Mouse (Mus musculus) left cerebral cortex, postnatal 14 days (tissue): ENCODE measurements around the gene Mfng. TPM values are rescaled to one million over a fixed set of nuclear protein-coding genes. Genes with fewer than 3 reads are reported as not detected.

ENCODE experiments used
- DNase-seq, 2 experiments: peaks; one replicate each; pipeline ENCODE4 v3.0.0; 2021 to 2022; ENCODE audit warnings: low spot score in 2 of 2, mixed read lengths in 1 of 2
- intact Hi-C: fragments of 180-260 bp; cut with DNase I; formaldehyde crosslinking; loops from one replicate; pipeline ENCODE4 v1.15.1; 2025
- total RNA-seq, 2 experiments: library from RNA; stranded (reverse); gene quantifications; 2 replicates each; pipeline ENCODE4 v1.2.3; 2021

Gene Mfng
- total RNA-seq, 2 experiments from 2014 or later: 5.6 to 6.7 TPM

- no peak for DNase-seq
- intact Hi-C loops: no loop called here
Observed at GRCm38 (mm10) chr15:78790451-78790850, 17.2 kb upstream of the Mfng start.

GRCm38 (mm10) chr15:78789721-78790323 is 16.5 kb upstream of the Mfng start:
- DNase-seq: no peak
- intact Hi-C loops: no loop called here

- intact Hi-C loops: no loop called here
- no peak for DNase-seq
Observed at GRCm38 (mm10) chr15:78788042-78788441, 14.8 kb upstream of the Mfng start.

- no peak for DNase-seq
- intact Hi-C loops: no loop called here
Observed at GRCm38 (mm10) chr15:78787287-78787856, 14.1 kb upstream of the Mfng start.

GRCm38 (mm10) chr15:78786411-78786818 is 13.1 kb upstream of the Mfng start:
- intact Hi-C loops: no loop called here
- DNase-seq: no peak

GRCm38 (mm10) chr15:78785961-78786360 is 12.7 kb upstream of the Mfng start:
- intact Hi-C loops: no loop called here
- DNase-seq: no peak

GRCm38 (mm10) chr15:78785258-78785657 is 12.0 kb upstream of the Mfng start:
- intact Hi-C loops: no loop called here
- DNase-seq: no peak

- no peak for DNase-seq
- intact Hi-C loops: no loop called here
Observed at GRCm38 (mm10) chr15:78784520-78784919, 11.2 kb upstream of the Mfng start.

- intact Hi-C loops: no loop called here
- DNase-seq: no peak
Observed at GRCm38 (mm10) chr15:78782348-78783103, 9.3 kb upstream of the Mfng start.

GRCm38 (mm10) chr15:78780908-78781307 is 7.6 kb upstream of the Mfng start:
- no peak for DNase-seq
- intact Hi-C loops: no loop called here

- no peak for DNase-seq
- intact Hi-C loops: no loop called here
Observed at GRCm38 (mm10) chr15:78780359-78780758, 7.1 kb upstream of the Mfng start.

- DNase-seq: no peak
- intact Hi-C loops: no loop called here
Observed at GRCm38 (mm10) chr15:78779690-78780089, 6.4 kb upstream of the Mfng start.

GRCm38 (mm10) chr15:78779253-78779652 is 6.0 kb upstream of the Mfng start:
- no peak for DNase-seq
- intact Hi-C loops: no loop called here

GRCm38 (mm10) chr15:78778077-78778870 is 5.0 kb upstream of the Mfng start:
- intact Hi-C loops: no loop called here
- peak; percentile 91 to 95 for DNase-seq

- DNase-seq: no peak
- intact Hi-C loops: no loop called here
Observed at GRCm38 (mm10) chr15:78772856-78773255, 419 bp downstream of the Mfng start.

GRCm38 (mm10) chr15:78772368-78772763 is 909 bp downstream of the Mfng start:
- DNase-seq: no peak
- intact Hi-C loops: no loop called here

GRCm38 (mm10) chr15:78771531-78772367 is 1.5 kb downstream of the Mfng start:
- intact Hi-C loops: no loop called here
- DNase-seq: peak in 1 of 2 experiments; percentile 29

GRCm38 (mm10) chr15:78770983-78771355 is 2.3 kb downstream of the Mfng start:
- intact Hi-C loops: no loop called here
- no peak for DNase-seq

GRCm38 (mm10) chr15:78770234-78770982 is 2.9 kb downstream of the Mfng start:
- intact Hi-C loops: no loop called here
- no peak for DNase-seq
